Mouse (Mus musculus) limb, embryonic 14.5 days (tissue): ENCODE measurements at regions not wholly inside any gene's neighbourhood (a gene's known extent, or its start where the extent isn't known, plus 50 kb on each side); places are given as distances from the start of the nearest gene placed in this dataset.

Experiments used
- ATAC-seq: fragments of 200-750 bp; cut with Nextera tagmentation; 2 replicates; pipeline ENCODE4 v1.8.0; 2017; ENCODE audit warnings: low read depth, moderate number of reproducible peaks, moderate TSS enrichment; ENCODE audit not compliant: low FRiP score
- DNase-seq: peaks from one replicate; pipeline ENCODE4 v3.0.0-alpha.2; 2015; ENCODE audit warnings: low spot score
- H3K27ac ChIP-seq: fragments of 300-500 bp; sonication (generic); replicated peaks from 2 replicates; pipeline ENCODE4 v1.5.1; 2014; ENCODE audit warnings: low read depth, mild to moderate bottlenecking, low read length, moderate library complexity, mixed read lengths
- H3K27me3 ChIP-seq: fragments of 300-500 bp; sonication (generic); 2 replicates; pipeline ENCODE4 v1.6.1; 2014; ENCODE audit warnings: low read length, mixed read lengths; ENCODE audit not compliant: control insufficient read depth, insufficient read depth
- H3K36me3 ChIP-seq: fragments of 300-500 bp; sonication (generic); 2 replicates; pipeline ENCODE4 v1.6.1; 2014; ENCODE audit warnings: mild to moderate bottlenecking, low read length, moderate library complexity, mixed read lengths; ENCODE audit not compliant: control insufficient read depth, insufficient read depth
- H3K4me1 ChIP-seq: fragments of 300-500 bp; sonication (generic); 2 replicates; pipeline ENCODE4 v1.6.1; 2014; ENCODE audit warnings: antibody characterized with exemption, low read length, mixed read lengths; ENCODE audit not compliant: control insufficient read depth, insufficient read depth
- H3K4me2 ChIP-seq: fragments of 300-500 bp; sonication (generic); replicated peaks from 2 replicates; pipeline ENCODE4 v1.6.1; 2014; ENCODE audit warnings: low read depth, mild to moderate bottlenecking, low read length, moderate library complexity; ENCODE audit not compliant: severe bottlenecking
- H3K4me3 ChIP-seq: fragments of 300-500 bp; sonication (generic); replicated peaks from 2 replicates; pipeline ENCODE4 v1.5.1; 2014; ENCODE audit warnings: low read length
- H3K9ac ChIP-seq: fragments of 300-500 bp; sonication (generic); 2 replicates; pipeline ENCODE4 v1.6.1; 2014; ENCODE audit warnings: mild to moderate bottlenecking, low read depth, low read length, moderate library complexity; ENCODE audit not compliant: severe bottlenecking
- H3K9me3 ChIP-seq: fragments of 300-500 bp; sonication (generic); 2 replicates; pipeline ENCODE4 v1.6.1; 2016; ENCODE audit warnings: low read length; ENCODE audit not compliant: control insufficient read depth
- POLR2A ChIP-seq: fragments of 200-500 bp; IDR thresholded peaks from 2 replicates; pipeline ENCODE4 v1.8.0; 2012; ENCODE audit warnings: inconsistent platforms, mild to moderate bottlenecking, moderate library complexity, borderline replicate concordance; ENCODE audit not compliant: insufficient read depth, insufficient read length; ENCODE audit errors: extremely low read depth
- WGBS: fragments of 180-500 bp; shearing (Covaris S2); extraction: QIAGEN DNeasy Blood & Tissue Kit; methylation state at CpG from one replicate; pipeline ENCODE4 v1.1.7; 2014; 5-methylcytosine and 5-hydroxymethylcytosine counted together

- no peak overlapping the region for H3K9ac ChIP-seq
- H3K27ac ChIP-seq: no peak overlapping the region
- no peaks in the 10 kb centered on the region for H3K9me3 ChIP-seq
- no peak for TF ChIP-seq POLR2A
- H3K36me3 ChIP-seq: no peaks in the 10 kb centered on the region
- ATAC-seq (no peak), DNase-seq (no peak)
- no peaks in the 10 kb centered on the region for H3K4me1 ChIP-seq
- H3K27me3 ChIP-seq: no peaks in the 10 kb centered on the region
- H3K4me3 ChIP-seq: no peak overlapping the region
- 92% methylated on average over 5 of the region's 5 CpGs for WGBS
- no peak overlapping the region for H3K4me2 ChIP-seq
Measured at GRCm38 (mm10) chr1:179864537-179865226, 61.2 kb upstream of the Ahctf1 start.

GRCm38 (mm10) chr1:179863420-179863819 is 59.9 kb upstream of the Ahctf1 start:
- Histone ChIP-seq H3K4me2 (no peak overlapping the region), H3K9ac (no peak overlapping the region), H3K9me3 (no peaks in the 10 kb centered on the region), H3K36me3 (no peaks in the 10 kb centered on the region), H3K4me3 (no peak overlapping the region), H3K27ac (no peak overlapping the region), H3K27me3 (no peaks in the 10 kb centered on the region), H3K4me1 (no peaks in the 10 kb centered on the region)
- WGBS: 71% methylated on average over 4 of the region's 4 CpGs
- TF ChIP-seq POLR2A: no peak
- DNase-seq: no peak
- ATAC-seq: no peak

- Histone ChIP-seq H3K27ac (no peak overlapping the region), H3K4me1 (no peaks in the 10 kb centered on the region), H3K4me2 (no peak overlapping the region), H3K36me3 (no peaks in the 10 kb centered on the region), H3K9me3 (no peaks in the 10 kb centered on the region), H3K9ac (no peak overlapping the region), H3K27me3 (no peaks in the 10 kb centered on the region), H3K4me3 (no peak overlapping the region)
- DNase-seq (no peak), ATAC-seq (no peak)
- 74% methylated on average over 3 of the region's 3 CpGs for WGBS
- TF ChIP-seq POLR2A: no peak
Measured at GRCm38 (mm10) chr1:179862941-179863340, 59.5 kb upstream of the Ahctf1 start.

- no peak for TF ChIP-seq POLR2A
- no peak for ATAC-seq
- no peak overlapping the region for H3K27ac ChIP-seq
- H3K4me3 ChIP-seq: no peak overlapping the region
- no peak for DNase-seq
- H3K9ac ChIP-seq: no peak overlapping the region
- H3K4me1 ChIP-seq: no peaks in the 10 kb centered on the region
- no peaks in the 10 kb centered on the region for H3K36me3 ChIP-seq
- H3K4me2 ChIP-seq: no peak overlapping the region
- H3K27me3 ChIP-seq: no peaks in the 10 kb centered on the region
- WGBS: 79% methylated on average over 3 of the region's 3 CpGs
- H3K9me3 ChIP-seq: no peaks in the 10 kb centered on the region
Measured at GRCm38 (mm10) chr1:179861776-179862175, 58.3 kb upstream of the Ahctf1 start.

GRCm38 (mm10) chr1:179859552-179859902 is 56.0 kb upstream of the Ahctf1 start:
- Histone ChIP-seq H3K4me3 (no peak overlapping the region), H3K27me3 (no peaks in the 10 kb centered on the region), H3K4me1 (no peaks in the 10 kb centered on the region), H3K9ac (no peak overlapping the region), H3K4me2 (no peak overlapping the region), H3K27ac (no peak overlapping the region), H3K36me3 (no peaks in the 10 kb centered on the region), H3K9me3 (no peaks in the 10 kb centered on the region)
- WGBS: 81% methylated on average over 8 of the region's 8 CpGs
- DNase-seq (no peak), ATAC-seq (no peak)
- TF ChIP-seq POLR2A: no peak
